Mouse (Mus musculus): ENCODE data around the gene Grk2.

The Grk2 gene

DNA sequence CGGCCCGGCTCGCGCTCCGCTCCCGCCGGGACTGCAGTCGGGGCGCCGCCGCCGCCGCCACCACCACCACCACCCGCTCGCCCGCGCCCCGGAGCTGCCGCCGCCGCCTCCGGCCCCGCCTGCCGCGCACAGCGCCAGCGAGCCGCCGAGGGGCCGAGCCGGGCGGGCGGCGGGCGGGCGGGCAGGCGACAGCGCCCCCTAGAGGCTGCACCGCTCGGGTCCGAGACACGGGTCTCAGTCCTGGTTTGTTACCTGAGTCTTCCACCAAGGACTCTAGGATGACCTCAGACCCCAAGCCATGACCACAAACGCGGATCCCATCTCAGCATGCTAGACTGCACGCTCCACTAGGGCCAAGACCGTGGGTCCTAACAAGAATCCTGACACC is at the start of gene Grk2:
TSS of gene Grk2 (minus strand) at position 33 of the 388 bp plus-strand sequence.
- peak; percentile 93 for DNase-seq

- no peak for DNase-seq
Measured at GRCm38 (mm10) chr19:4349455-4349854, 43.4 kb upstream of the Grk2 start.

- DNase-seq = no peak
Measured at GRCm38 (mm10) chr19:4346479-4346878, 40.5 kb upstream of the Grk2 start.

DNA sequence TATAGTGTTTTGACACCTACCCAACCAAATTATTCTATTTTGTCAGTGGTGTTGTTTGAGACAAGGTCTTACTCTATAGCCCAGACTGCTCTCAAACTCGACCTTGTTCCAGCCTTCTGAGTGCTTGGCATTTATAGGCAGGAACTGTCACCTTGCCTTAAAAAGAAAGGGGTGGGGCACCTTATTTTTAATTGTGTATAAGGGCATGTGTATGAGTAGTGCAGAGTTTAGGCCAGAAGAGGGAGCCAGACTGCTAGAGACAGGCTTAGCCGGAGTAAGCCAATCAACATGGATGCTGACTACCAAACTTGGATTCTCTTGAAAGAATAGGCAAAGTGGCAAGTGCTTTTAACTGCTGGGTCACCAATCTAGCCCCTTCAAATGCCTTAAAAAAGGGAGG is 32.1 kb upstream of the Grk2 start:
- DNase-seq = peak; percentile 72

- peak; percentile 86 for DNase-seq
Measured at GRCm38 (mm10) chr19:4333791-4334190, 27.8 kb upstream of the Grk2 start.

DNA sequence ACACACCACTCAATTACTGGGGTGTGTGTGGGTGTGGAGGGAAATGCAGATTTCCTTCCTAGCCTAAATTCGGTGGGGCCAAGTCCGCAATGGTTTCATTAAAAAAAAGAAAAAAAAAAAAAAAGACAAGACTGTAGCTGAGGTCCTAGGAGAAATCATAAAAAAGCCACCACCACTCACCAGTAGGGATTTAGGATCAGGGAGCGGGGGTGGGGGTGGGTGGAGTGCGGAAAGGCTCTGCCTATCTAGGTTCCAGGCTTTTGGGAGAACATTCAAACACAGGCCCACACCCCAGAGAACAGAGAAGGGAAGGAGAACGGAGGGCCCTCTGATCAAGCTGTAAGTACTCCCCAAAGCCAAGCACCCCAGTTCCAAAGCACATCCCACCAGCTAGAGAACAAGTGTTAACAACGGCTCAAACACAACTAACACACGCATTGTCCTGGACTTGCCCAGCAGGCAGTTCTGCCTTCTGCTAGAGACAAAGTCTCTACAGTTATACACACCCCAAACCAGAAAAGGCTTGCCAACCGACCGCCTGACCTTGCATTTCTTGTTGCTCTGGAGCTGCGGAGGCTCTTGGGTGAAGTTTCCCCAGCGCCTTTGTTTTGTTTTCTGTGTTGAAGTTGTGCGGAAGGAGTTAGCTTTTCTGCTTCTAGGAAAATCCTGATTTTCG is 27.2 kb upstream of the Grk2 start:
- DNase-seq = no peak

DNA sequence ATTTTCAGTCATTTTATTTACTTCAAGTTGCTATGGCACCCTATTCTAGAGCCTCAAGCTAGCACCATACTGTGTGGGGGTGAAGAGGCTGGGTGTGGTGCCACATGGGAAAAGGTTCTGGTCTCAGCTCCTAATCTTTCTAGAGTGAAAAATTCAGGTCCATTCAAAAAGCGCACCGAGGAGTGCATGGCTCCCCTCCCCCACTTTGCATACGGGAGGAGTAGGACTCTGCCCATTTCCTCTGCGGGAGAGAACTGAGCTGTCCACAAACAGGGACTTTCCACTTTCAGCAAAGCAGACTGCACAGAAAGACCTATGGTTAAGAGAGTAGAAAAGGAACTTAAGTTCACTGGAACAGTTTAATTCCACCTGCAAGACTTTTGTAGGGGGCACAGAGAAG is 26.6 kb upstream of the Grk2 start:
- peak; percentile 68 for DNase-seq

DNA sequence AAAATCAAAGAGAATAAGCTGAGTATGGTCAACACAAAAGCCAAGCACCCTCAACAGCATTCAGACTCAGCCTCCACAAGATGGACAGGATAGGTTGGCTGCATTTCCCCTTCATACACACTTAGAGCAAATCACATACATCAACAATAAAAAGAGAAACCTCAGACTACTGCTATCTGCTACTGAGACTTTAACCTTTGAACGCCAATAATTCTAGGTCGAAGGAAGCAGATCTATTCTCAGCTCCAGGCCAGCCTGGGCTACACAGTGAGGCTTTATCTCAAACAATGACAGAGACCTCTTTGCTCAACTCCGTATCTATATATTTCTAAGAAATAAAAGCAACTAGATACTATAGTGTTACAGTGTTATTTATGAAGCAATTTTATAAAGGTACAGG is 25.3 kb upstream of the Grk2 start:
- DNase-seq = no peak

GRCm38 (mm10) chr19:4330603-4331002 is 24.6 kb upstream of the Grk2 start:
- DNase-seq = no peak

DNA sequence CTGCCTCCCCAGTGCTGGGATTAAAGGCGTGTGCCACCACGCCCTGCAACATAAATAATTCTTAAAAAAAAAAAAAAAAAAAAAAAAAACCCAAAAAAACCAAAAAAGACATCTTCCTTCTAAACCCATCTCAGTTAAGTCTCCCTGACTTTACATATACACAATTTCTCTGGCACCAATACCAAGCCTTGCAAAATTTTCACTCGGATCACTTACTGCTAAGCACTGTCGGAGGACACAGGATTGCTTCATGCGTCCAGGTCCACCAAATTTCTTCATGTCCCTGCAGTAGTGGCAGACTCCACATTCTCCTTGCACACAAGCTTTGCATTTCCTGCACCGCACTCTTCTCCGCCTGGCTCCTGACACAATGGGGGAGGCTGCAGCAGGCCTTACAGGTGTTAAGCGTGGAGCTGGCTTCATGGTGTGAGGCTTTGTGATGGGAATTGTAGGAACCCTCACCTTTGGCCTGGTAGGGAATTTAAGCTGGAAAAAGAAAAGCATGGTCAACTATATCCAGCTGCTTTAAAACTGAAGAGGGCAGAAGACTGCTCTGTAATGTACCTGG is 22.8 kb upstream of the Grk2 start:
- no peak for DNase-seq

DNA sequence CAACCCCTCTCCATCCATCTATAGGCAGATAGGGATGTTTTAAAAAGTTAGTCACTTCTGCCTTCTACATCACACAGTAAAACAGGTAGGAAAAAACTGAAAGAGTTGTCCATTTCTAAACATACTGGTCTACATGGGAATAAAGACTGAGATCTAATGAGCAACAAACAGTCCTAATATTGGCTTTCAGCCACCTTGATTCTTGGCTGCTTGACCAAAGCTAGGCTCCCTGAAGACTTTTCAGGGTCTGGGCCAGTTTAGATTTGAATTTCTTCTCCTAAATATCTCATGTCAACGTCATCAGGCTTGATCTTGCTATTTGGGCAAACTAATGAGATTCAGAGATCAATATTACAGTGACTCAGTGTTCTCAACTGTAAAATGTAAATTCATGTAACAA is 20.9 kb upstream of the Grk2 start:
- DNase-seq = no peak

DNA sequence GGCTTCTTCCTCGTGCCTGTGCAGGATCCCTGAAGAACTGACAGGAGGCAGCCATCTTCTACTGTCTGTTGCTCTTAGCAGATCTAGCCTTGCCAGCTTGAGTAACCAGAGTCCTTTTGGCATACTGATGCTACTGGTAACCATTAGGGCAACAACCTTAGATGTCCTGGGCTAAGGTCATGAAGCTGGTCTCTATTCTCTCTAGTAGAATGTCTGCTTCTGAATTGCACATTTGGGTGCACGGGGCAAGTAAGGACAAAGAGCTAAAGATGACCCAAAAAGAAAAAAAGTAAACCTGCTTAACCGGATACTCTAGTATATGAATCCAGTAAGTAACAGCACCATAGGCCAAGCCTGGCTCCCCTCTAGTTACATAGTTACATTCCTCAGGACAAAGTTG is 20.1 kb upstream of the Grk2 start:
- DNase-seq = no peak

GRCm38 (mm10) chr19:4322134-4322533 is 16.1 kb upstream of the Grk2 start:
- DNase-seq = no peak

DNA sequence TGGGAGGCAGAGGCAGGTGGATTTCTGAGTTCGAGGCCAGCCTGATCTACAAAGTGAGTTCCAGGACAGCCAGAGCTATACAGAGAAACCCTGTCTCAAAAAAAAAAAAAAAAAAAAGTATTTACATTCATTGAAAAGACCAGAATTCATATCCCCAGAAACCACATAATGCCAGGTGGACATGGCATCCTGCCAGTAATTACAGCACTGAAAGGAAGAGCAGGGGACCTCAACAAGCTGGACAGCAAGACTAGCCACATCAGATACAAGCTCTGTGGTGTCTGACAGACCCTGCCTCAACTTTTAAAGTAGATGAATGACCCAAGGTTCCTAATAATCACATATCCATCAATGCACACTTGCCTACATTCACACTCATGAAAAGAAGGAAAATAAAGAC is 15.6 kb upstream of the Grk2 start:
- DNase-seq = no peak

GRCm38 (mm10) chr19:4319272-4319671 is 13.2 kb upstream of the Grk2 start:
- no peak for DNase-seq

GRCm38 (mm10) chr19:4317181-4317580 is 11.2 kb upstream of the Grk2 start:
- DNase-seq = no peak

DNA sequence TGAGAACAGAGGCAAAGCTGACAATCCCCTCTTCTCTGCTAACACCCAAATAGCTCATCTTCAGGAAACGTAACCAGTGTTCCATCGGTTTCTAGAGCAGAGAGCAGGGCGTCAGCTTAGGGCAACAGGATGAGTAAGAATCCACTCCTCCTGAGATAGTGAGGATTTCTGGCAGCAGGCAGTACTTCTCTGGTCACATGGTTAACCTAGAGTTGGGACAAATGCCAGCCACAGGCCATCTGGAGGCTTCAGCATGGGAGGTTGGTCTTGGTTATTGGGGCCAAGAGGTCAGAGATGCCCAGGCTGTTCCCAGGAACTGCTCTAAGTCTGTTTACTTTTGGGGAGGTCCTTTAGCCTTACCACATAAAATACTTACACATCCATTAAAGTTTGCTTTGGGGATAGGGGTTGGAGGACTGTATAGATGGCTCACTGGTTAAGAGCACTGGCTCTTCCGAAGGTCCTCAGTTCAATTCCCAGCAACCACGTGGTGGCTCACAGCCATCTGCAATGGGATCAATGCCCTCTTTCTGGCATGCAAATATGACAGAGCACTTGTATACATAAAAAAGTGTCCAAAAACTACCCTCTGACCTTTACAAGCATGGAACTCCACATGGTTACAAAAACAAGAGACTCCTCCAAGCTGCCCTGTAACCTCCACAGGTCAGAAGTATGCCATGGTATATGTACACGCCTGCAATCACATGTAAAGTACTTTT is 9.4 kb upstream of the Grk2 start:
- DNase-seq = no peak

- DNase-seq = peak; percentile 69
Measured at GRCm38 (mm10) chr19:4309776-4310185, 3.8 kb upstream of the Grk2 start.

DNA sequence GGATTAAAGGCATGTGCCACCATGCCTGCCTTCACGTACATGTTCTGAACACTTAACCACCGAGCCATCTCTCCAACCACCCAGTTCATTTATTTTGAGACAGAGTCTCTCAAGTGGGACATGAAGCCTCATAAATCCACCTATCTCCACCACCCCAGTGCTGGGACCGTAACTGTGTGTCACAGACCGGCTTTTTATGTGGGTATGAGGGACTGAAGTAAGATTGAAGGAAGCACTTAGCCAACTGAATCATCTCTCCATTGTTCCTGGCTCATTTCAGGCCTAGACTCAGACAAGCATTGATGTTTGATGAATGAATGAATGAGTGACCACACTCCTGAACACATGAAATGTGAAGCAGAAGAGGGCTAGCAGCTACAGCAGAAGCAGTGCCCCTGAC is 3.3 kb upstream of the Grk2 start:
- no peak for DNase-seq

- peak; percentile 75 for DNase-seq
Measured at GRCm38 (mm10) chr19:4305491-4306189, 382 bp downstream of the Grk2 start.

DNA sequence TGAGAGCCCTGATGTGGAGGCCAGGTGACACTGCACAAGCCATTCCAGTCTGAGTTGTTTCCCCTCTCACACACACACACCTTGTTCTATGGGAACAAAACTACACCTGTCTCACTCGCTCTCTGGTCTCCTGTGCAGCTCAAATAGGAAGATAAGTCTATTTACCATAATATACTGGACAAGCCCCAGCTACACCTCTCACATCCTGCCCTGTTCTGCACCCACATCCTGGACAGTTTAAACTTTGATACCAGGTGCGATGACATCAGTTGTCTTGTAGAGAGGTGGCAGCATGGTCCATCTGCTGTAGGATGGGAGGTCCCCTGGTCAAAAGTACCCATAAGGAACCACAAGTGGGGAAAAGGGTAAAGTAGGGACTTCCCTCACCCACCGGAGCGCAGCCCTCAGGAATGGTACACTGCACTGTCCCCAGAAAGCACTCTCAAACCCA is 1.1 kb downstream of the Grk2 start:
- DNase-seq = peak; percentile 48

GRCm38 (mm10) chr19:4304251-4304821 is 1.7 kb downstream of the Grk2 start:
- DNase-seq = peak; percentile 74

- peak; percentile 51 for DNase-seq
Measured at GRCm38 (mm10) chr19:4303640-4303995, 2.4 kb downstream of the Grk2 start.

All from thymus, postnatal 4 days (tissue).